Mouse (Mus musculus) effector memory CD4-positive, alpha-beta T cell, adult 7 months (primary cell): ENCODE data around the gene Tbc1d15. TPM values are rescaled to one million over a fixed set of nuclear protein-coding genes. Genes with fewer than 3 reads are reported as not detected.

Experiments used
- polyA plus RNA-seq: library from polyadenylated mRNA; unstranded; fragments of 100-300 nt; shearing (Covaris generic); gene quantifications from one replicate; pipeline ENCODE4 v1.2.1, GENCODE M21; 2017

The Tbc1d15 gene
- 181 TPM for polyA plus RNA-seq

DNA sequence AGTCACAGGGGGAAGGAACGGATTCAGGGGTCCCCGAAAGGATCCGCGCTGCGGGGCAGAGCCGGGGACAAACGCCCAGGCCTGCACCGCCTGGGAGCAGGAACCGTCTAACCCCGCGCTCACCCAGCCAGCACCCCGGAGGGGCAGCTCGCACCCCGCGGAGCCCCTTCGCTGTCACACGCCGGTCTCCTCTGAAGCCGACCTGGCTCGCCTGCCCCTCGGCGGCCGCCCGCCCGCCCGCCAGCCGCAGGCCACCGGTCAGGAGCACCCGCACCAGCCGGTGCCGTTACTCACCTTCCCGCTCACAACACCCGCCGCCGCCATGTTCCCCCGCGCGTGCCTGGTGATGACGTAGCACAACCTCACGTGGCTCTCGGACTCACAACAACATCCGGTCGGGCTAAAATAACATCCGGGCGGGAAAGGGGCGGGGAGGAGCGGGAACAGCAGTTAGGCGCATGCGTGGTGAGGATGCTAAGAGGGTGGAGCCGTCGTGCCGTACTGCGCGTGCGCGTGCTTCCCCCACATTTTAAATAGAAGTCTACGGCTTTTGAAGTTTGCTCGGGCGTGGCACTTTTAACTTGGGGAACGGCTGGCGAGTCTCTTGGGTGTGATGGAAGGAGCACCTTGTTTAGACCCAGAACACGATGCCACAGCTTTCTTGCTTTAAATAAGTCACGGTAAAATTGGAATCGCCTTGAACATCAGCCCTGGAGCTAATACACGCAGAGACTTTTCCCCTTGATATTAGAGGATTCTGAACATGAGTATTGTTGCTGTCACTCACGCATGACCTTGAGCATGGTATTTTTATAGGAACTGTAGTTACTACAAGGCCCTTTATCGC, at the start of gene Tbc1d15:
Tbc1d15 (minus strand) TSS at position 380 of the 847 bp plus-strand sequence.

DNA sequence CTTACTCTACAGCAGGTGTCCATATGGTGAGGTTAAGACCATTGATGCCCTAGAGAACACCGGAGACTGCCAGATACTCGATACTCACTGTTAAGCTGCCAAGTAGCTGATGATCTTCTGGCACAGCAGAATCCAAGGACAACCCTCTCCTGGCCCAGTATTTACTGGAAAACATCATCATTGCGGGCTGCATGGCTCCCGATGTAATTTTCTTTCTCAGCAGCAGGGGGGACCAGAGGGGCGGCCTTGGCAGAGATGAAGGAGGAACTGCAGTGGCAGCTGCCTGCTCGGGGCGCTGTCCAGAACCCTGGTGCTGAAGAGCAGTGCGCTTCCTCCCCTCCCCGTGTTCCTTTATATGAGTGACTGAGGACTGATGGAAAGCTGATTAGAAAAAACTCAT, 66.6 kb downstream of the Tbc1d15 start, which contains the start of gene Tph2:
Tph2 (minus strand) TSS at position 326 of the 400 bp plus-strand sequence.

Other genes with a start within 250 kb of the Tbc1d15 start
- gene Tph2, start 66.4 kb downstream of the Tbc1d15 start, polyA plus RNA-seq: not detected
- gene Rab21, start 64.1 kb upstream of the Tbc1d15 start, polyA plus RNA-seq: 83.8 TPM
- gene Tmem19, start 111.0 kb upstream of the Tbc1d15 start, polyA plus RNA-seq: 12.8 TPM
- 5.8 TPM for gene Thap2, start 133.0 kb upstream of the Tbc1d15 start, polyA plus RNA-seq
- 21.6 TPM for gene Zfc3h1, start 133.5 kb upstream of the Tbc1d15 start, polyA plus RNA-seq